ENCODE assay signal across 13 mouse cellular contexts in the genomic region with DNA sequence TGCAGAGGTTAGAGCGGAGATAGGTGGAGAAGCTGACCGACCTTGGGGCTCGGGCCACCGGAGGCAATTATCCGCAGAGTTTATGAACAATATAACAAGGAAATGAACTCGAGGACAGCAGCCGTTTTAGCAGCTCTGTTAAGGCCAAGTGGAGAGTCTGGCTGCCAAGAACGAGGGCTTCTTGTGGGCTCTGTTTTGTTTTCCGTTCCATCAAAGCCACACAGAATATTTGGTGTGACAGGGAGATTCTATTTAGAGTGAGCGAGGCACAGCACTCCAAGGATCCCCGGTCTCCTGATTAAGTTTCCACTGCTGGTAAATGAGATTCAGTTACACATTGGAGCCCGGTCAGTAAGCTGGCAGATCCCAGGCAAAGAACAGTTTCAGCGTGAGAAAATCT.
DNase-seq lines count a peak whose midpoint lies in the region; ATAC-seq lines count a peak whose summit lies in the region.
"Had no signal": no experiment of that assay in that cellular context is flagged by ENCODE, and none has a peak within 500 bp of the region (broad histone marks: within the 10 kb centered on the region; RNA-seq: fewer than 3 reads in every experiment).

No protein-coding gene starts in this region.

- H3K4me3 ChIP-seq in hindbrain, embryonic 13.5 days: no peak overlapping the region
- no peak overlapping the region for H3K4me3 ChIP-seq in hindbrain, embryonic 16.5 days (ENCODE audit: low read length)

- no peak overlapping the region for H3K4me2 ChIP-seq in hindbrain, embryonic 13.5 days
- H3K4me2 ChIP-seq in hindbrain, embryonic 16.5 days (ENCODE audit: low read length): no peak overlapping the region

- peak overlapping the region; percentile 36 for H3K27ac ChIP-seq in hindbrain, embryonic 13.5 days
- no peak overlapping the region for H3K27ac ChIP-seq in hindbrain, embryonic 16.5 days (ENCODE audit: low read depth, low read length)

- H3K4me1 ChIP-seq in hindbrain, embryonic 13.5 days (replicated peaks): peaks cover 11% of the 10 kb centered on the region; the same call in 1 of the 2 replicates
- no peaks in the 10 kb centered on the region for H3K4me1 ChIP-seq in hindbrain, embryonic 16.5 days (ENCODE audit: control insufficient read depth, insufficient read depth, low read depth, low read length)

- 71% methylated on average over 13 of the region's 13 CpGs for WGBS in hindbrain, embryonic 13.5 days
- 63% methylated on average over 13 of the region's 13 CpGs for WGBS in hindbrain, embryonic 16.5 days

- peak; percentile 9 for DNase-seq in lung, postnatal 10 days
- no peak for DNase-seq in lung, postnatal 4 days
- DNase-seq in gastrocnemius, postnatal 10 days: peak; percentile 7
- peak; percentile 76 for DNase-seq in retina, postnatal 1 day
- no peak for DNase-seq in frontal cortex, postnatal 25 days (ENCODE audit: low spot score in 2 of 2)
- DNase-seq: adrenal gland, postnatal 10 days; heart, postnatal 14 days; liver, postnatal 0 days had no signal

- H3K36me3 ChIP-seq in hindbrain, embryonic 13.5 days: no peaks in the 10 kb centered on the region
- H3K36me3 ChIP-seq in hindbrain, embryonic 16.5 days (ENCODE audit: control insufficient read depth, insufficient read depth, low read length): no peaks in the 10 kb centered on the region
- H3K36me3 ChIP-seq: G1E had no signal

- no peak for ATAC-seq in hindbrain, embryonic 13.5 days (ENCODE audit: low FRiP score)
- no peak for ATAC-seq in hindbrain, embryonic 16.5 days
- ATAC-seq: inflammation-experienced regulatory T-cells, adult 6 months; liver, postnatal 0 days; midbrain, embryonic 16.5 days had no signal

- no peak overlapping the region for H3K9ac ChIP-seq in hindbrain, embryonic 13.5 days
- no peak overlapping the region for H3K9ac ChIP-seq in hindbrain, embryonic 16.5 days (ENCODE audit: low read depth, low read length)
- H3K9ac ChIP-seq: liver, postnatal 0 days had no signal

- no peaks in the 10 kb centered on the region for H3K27me3 ChIP-seq in hindbrain, embryonic 13.5 days
- H3K27me3 ChIP-seq in hindbrain, embryonic 16.5 days (replicated peaks; ENCODE audit: control insufficient read depth, insufficient read depth, low read length): no peaks in the 10 kb centered on the region

- no peaks in the 10 kb centered on the region for H3K9me3 ChIP-seq in hindbrain, embryonic 13.5 days
- no peaks in the 10 kb centered on the region for H3K9me3 ChIP-seq in hindbrain, embryonic 16.5 days (ENCODE audit: control insufficient read depth, low read length)
- H3K9me3 ChIP-seq: G1E had no signal

Comparison
In these comparisons a context has a peak if more than half of its experiments do, and no peak if none do; other contexts are left out.
1. DNase-seq: peak in lung, postnatal 10 days (single experiment), gastrocnemius, postnatal 10 days (single experiment) and retina, postnatal 1 day (single experiment); none in lung, postnatal 4 days (0 of 2) and frontal cortex, postnatal 25 days (0 of 2).